Mouse (Mus musculus) cerebral cortex, adult 2 months (tissue): Measurements from ENCODE around the gene Myo10.

Experiments used
- WGBS: fragments of 180-500 bp; shearing (Covaris S2); methylation state at CpG from one replicate; pipeline ENCODE4 v1.1.7; 2018; 5-methylcytosine and 5-hydroxymethylcytosine counted together

Myo10 gene

DNA sequence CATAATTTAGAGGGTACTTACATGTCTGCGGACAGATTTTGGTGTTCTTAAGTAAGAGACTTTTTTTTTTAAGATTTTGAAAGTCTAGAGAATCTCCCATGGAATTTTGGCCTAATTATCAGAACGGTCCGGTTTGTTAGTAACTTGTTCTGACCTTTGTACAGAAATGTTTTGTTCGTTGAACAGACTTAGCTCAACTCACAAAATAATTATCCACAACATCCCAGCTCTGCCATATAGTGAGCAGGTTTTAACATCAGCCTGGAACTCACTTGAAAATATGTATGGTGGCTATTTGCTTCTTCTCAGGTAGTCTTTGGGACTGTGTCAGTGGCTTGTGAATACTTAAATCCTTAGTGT is 68.4 kb downstream of the Myo10 start:
- WGBS, result 74% methylated on average over 4 of the region's 4 CpGs

DNA sequence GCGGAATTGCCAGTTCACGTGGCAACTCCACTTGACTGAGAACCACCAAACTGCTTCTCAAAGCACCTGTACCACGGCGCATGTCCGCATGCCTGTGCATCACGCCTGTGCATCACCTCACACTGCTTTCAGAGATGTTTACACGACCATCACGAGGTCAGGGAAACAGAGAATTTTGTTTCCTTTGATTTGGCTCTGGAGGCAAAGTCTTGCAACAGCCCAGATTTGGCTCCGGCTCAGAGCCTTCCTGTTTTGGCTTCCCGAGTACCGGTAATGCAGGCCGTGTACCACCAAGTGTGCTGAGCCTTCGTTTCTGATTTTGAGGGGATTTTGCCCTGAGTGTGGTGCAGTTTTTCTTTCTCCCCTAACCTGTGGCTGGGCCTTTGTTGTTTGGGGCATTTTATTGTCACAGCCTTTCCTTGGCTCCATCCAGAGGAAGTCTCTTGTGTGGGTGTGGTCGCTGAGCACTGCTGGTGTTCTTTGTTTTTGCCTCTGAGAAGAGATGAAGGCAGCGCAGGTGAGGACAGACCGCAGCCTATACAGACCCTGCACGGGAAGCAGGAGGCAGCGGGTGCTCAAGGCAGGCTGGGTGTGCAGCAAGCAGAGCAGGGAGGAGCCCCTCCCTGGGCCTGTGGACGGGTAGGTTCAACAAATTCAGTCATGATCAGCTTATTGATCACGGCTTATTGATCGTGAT is 70.1 kb downstream of the Myo10 start:
- WGBS, result 62% methylated on average over 21 of the region's 21 CpGs

DNA sequence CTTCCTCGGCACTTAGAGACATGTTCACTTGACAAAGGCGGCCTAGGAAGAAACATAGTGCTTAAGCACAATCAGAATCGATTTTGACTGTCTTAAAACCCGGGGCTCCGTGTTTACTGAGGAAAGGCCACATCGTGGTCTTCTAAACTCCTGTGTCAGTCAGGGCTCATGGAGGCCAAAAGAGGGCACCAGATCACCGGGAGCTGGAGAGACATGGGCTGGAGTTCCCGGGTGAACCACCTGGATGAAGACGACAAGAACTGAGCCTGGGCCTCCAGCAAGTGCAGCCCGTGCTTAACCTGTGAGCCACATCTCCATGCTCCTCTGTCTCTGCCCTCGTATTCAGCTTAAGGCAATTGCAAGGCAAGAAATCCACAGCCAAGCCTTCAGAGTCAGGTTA is 71.4 kb downstream of the Myo10 start:
- WGBS, result 85% methylated on average over 11 of the region's 11 CpGs

DNA sequence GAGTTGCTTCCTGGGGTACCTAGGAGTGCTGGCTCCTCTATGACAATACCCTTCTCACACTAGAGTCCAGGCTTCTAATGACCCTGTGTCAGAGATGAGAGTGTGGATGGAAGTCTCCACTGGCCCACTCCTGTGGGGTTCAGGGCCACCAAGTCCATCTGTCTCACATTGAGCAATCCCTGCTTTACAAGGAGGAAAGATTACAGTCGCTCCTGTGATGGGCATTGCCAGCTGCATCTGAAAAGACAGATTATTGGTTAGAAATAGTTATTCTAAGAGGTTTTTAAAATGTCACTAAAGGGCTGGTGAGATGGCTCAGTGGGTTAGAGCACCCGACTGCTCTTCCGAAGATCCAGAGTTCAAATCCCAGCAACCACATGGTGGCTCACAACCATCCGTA is 72.4 kb downstream of the Myo10 start:
- 95% methylated on average over 4 of the region's 4 CpGs for WGBS

DNA sequence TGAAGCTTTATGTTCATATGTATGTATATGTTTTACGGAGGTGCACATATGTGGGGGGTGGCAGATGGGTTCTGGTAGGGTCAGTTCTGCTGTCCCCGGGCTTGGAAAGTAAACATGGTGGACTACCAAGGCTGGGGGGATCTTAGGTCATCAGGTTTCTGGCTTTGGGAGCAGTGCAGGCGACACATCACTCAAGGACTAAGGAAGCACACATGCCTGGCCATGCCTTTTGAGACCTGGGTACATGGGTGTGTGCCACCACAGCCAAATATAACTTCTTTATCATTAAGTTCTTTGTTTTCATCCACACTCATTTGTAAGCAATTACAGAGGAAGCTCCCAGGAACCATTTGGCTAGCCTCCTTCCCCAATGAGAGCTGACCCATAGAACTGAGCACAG is 72.9 kb downstream of the Myo10 start:
- 94% methylated on average over 3 of the region's 3 CpGs for WGBS

DNA sequence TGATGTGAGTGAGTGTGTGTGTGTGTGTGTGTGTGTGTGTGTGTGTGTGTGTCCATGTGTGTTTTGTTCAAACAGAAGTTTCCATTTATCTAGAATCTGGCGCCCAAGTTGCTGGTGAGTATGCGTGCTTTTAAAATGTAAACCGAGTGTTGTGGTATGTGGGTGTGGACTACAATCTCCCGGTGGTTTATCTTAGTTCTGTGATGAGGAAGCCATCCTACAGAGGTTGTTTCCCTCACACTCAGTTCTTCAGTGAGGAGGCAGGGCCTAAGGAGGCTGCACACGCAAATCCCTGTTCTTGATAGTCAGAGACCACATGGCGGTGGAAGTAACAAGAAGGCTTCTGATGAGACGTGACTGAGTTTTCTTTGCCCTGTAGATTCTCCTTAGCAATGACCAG is 73.6 kb downstream of the Myo10 start:
- WGBS, result 69% methylated on average over 7 of the region's 7 CpGs

DNA sequence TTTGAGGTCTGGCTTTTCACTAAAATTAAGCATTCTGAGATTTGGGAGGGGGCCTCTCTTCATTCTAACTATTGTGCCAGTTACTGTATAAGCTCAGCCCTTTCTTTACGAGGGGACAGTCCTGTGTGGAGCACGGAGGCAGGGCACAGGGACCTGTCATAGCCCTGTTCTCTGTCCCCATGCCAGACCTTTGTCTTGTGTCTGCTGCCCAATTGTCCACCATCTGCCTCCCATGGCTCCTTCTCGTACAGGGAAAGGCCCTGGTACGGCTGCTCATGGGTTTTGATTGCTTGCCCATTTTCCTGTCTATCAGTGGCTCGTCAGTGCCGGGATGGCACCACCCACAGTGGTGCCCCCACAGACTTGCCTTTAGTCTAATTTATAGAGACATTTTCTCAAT is 74.3 kb downstream of the Myo10 start:
- WGBS, result 80% methylated on average over 6 of the region's 6 CpGs

DNA sequence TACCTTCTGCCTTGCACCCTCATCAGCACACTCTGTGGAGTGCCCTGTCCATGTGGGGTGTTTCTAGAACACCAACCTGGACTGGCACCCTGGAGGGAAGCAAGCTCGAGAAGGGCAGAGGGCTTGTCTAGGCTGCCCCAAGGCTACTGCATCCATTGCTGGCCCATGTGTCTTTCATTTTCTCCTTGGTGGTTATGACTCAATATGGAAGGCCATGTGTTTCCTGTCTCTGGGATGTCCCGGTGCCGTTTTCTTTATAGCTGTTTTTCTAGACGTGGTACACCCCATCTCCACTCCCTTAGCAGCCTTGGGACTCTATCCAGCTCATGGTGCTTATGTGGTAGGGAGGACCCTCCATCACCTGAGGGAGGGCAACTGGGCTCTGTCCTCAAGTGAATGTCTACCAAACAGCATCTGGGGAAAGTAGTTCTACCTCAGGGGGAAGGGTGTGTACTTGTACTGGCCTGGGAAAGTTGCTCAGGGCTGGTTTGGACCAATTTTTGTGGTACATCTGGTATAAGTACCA is 76.8 kb downstream of the Myo10 start:
- 72% methylated on average over 4 of the region's 4 CpGs for WGBS

DNA sequence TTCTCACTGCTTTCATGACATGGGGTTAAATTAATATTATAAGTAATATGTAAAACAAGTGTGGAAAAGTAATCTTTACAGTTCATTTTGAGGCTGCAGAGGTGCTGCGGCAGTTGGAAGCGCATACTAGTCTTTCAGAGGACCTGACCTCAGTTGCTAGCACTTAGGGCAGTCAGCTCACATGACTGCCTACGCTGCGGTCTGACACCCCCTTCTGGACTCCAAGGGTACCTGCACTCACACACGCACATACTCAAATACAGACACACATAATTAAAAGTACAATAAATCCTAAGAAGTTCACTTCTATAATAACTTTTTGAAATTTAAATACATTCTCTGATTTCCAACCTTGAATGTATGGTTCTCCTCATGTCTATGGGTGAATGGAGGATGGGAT is 80.3 kb downstream of the Myo10 start:
- WGBS, result 96% methylated on average over 5 of the region's 5 CpGs

DNA sequence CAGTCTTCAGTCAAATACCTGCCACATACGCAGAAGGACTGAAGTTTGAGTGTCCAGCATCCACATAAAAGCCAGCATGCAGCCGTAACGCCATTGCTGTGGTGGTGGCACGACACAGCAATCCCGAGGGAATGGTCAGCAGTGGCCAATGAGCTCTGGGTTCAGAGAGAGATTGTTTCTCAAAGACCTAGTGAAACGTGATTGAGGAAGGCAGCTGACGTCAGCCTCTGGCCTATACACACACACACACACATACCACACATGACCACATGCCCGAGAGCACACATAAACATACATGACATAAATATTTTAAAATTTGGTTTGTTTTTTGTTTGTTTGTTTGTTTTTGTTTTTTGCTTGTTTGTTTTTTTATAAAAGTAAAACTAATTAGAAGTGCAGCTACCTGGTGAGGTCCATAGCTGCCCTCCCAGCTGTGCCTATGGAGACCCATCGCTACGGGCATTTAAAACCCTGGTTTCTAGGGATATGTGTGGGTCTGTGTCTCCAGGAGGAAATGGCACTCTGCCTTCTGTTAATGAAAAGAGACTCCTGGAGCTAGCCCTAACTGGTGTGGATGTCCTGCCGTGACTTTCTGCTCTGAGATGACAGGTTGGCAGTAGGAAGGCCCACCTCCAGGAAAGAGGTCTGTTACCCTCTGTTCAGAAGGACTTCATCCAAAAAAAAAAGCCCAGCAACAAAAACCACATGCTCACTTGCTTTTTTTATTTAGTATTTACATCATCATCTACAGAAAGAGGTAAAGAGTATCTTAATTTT is 82.7 kb downstream of the Myo10 start:
- WGBS, result 86% methylated on average over 11 of the region's 11 CpGs

DNA sequence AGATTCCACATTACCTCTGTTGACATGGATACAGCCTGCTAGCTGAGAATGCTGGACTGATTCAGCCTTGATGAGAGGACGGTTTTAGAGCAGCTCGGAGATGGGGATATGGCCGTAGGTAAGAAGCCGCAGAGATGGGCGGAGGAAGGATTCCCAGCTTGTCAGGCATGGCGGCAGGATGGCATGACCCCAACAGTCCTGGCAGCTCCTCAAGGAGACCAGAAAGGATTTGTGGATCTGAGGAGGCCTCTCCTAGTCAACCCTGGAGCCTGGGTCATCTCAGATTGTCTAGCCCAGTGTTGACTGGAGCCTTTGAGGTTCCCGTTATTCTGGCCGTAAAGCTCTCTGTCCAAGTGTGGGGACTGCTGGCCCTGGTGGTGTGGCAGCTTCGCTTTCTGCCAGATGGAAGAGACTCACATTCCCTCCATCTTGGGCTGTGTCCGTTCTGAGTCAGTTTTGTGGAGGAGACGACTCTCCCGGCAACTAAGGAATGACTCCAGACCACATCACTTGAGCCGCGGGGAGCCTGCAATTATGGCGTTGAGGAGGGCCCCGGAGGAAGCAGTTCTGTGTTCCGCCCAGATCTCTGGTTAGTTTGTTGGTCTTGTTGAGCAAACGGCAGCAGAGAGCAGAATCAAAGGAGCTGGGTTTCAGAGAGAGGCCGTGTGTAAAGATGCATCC is 84.7 kb downstream of the Myo10 start:
- WGBS, result 88% methylated on average over 19 of the region's 19 CpGs

DNA sequence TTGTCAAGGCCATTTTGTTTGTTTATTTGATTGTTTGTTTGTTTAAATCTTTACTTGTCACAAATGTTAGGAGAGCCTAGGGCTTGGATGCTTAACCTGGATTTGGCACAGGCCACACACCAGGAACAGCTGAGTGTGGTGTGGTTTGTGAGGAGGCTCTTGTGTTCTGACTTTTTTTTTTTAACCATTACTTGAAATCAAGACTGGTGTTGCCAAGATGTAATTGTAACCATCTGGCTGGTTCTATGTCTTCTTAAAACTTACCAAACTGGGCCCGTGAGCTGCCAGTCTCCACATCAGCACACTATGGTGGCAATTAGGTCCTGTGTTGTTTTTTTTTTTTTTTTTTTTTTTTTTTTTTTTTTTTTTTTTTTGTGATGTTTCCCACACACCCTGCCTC is 85.6 kb downstream of the Myo10 start:
- WGBS, result 50% methylated on average over 1 of the region's 1 CpGs

DNA sequence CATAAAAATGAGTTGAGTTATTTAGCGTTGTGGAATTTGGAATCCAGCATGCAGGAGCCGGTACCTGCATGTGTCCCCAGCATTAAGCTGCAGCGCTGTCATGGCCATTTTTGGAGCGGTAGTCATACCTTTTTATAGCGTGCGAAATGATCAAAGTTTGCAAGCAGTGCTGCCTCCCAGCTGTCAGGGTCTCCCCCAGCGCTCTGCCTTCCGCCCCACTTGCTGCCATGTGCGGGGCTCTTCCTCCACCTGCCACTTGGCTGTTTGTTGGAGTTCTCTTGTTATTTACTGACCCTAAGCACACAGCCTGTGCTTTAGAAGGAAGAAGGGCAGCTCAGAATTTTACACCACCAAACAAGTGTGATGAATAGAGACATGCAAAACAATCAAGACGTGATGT is 88.6 kb downstream of the Myo10 start:
- WGBS, result 86% methylated on average over 10 of the region's 10 CpGs

DNA sequence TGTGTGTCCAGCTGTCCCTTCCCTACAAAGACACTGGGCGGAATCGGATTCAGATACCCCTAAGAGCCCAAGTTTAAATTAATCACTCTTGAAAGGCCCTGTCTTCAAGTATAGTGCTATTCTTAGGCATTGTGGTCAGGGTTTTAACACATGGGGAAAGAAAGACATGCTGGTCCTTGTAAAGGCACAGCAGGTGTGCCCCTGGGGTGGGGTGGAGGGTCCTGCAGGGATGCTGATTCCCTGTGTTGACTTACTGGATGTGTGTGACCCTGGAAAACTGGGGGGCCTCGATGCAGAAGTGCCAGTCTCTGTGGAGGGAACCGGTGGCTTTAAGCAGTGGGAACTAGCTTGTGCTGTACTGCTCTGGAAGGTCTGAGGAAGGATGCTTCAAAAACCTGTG is 90.6 kb downstream of the Myo10 start:
- 75% methylated on average over 4 of the region's 4 CpGs for WGBS

DNA sequence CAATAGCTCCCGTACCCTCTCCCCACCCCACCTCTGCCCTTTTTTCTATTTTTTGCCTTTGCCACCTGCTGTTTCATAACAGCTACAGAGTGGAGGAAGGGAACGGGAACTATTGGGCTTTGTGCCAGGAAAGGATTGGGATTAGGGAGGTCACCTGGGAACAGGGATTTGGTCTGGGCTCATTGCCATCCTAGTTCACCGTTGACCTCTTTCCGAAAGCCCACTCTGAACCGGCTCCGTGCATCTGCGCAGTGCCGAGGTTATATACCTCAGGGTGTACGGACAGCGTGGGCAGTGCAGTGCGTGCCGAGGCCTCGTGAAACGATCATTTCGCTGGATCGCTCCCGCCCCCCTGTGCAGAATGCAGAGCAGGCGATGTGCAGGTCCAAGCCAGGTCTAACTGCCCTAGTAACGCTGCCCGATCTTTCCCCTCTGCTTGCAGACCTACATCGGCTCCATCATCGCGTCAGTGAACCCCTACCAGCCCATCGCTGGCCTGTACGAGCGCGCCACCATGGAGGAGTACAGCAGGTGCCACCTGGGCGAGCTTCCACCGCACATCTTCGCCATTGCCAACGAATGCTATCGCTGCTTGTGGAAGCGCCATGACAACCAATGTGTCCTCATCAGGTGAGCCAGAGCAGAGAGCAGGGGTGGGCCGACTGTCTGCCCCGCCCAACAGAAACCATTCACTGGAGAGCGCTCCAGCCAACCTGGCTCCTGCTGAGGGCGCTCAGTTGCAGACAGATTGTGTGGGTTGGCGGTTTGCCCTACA is 91.4 kb downstream of the Myo10 start:
- WGBS, result 39% methylated on average over 38 of the region's 38 CpGs

DNA sequence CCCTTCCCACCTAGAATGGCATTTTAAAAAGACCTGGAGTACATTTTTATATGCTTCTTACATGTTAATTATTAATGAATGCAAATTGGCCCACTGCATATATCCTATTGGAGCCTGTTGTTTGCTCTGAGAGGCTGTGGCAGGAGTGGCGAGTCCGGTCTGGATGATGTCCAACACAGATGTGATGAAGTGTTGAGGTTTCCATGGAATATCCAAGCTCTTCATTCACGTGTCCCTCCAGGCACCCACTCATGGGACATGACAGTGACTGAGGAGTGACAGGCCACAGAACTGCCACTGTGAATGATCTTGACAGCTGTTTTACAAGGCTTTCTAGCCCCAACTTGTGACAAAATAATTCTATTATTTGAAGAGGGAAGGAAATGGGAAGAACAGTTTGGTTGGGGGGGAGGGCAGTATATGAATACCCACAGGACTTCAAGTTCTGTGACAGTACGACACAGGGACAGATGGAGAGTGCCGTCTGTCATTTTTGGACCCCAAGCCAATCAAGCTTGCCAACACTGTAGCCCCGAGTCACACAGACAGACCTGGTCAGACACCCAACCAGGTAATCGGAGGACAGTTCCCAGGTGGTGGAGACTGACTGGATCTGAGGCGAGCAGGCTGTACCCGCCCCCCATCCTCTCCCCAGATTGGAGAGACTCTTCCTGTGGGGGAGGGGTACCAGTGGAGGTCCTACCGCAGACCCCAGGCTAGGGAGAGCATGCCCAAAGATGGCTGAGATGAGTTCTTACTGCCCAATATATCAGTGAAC is 93.1 kb downstream of the Myo10 start:
- 71% methylated on average over 10 of the region's 10 CpGs for WGBS

DNA sequence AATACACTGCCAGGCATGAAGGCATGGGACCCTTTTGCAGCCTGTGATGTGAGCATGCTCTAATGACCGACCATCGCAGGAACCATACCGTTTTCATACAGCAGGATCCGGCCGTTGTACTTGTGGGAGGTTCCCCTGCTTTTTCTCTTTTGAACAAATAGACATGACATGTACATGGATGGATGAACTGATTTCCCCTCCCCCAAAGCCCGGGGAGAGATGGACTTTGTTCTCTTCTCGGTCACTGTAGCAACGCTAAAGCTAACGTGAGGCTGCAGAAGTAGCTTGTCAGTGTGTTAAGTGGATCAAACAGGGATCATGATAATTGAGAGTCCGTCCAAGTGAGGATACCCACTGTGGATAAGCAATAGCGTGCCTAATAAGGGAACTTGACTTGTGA is 93.7 kb downstream of the Myo10 start:
- 83% methylated on average over 11 of the region's 11 CpGs for WGBS

DNA sequence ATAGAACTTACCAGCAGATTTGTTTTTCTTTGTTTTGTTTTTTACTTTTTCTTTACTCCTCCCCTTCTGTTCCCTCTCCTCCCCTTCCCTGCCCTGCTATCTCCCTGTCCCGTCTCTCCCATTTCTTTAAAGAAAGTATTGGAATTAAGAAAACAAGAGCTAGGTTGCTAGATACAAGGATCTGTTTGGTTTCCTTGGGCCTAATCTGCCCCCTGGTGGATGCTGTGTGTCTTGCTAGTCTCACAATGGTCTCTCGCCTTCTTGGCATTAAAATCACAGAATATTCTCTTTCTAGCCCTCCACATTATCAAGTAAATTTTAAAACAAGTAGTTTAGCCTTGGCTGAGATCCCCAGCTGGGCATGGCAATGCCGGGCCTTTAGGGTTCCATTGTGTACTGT is 94.7 kb downstream of the Myo10 start:
- 13% methylated on average over 3 of the region's 3 CpGs for WGBS

DNA sequence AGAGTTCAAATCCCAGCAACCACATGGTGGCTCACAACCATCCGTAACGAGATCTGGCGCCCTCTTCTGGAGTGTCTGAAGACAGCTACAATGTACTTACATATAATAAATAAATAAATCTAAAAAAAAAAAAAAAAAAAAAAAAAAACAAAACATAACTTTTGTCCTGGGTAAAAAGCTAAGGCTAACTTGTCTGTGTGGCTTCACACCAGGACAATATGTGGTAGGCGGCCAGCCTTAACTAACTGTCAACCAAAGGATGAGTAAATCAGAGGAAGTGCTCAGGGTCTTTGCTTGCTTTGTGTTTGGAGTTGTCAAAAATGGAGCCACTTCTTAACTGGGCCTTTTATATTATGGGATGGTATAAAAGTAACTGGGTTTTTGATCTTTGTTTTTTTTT is 95.8 kb downstream of the Myo10 start:
- WGBS, result 97% methylated on average over 4 of the region's 4 CpGs

DNA sequence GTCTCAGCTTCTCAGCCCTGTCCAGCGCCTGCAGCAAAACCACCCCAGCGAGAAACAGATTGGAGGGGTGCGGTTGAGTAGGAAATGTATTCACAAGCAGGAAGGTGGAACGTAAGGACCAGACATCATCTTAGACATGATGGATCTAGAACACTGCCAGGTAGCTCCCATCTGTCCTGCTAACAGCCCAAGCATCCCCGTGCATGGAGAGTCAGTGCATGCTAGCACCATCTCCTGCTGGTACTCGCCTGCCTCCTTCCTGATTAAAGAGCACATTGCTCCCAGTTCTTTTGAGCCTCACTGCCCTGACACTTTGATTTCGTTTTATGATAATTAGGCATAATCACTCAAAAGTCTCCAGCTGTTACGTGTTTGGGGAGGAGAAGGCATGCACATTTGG is 96.9 kb downstream of the Myo10 start:
- 71% methylated on average over 8 of the region's 8 CpGs for WGBS

DNA sequence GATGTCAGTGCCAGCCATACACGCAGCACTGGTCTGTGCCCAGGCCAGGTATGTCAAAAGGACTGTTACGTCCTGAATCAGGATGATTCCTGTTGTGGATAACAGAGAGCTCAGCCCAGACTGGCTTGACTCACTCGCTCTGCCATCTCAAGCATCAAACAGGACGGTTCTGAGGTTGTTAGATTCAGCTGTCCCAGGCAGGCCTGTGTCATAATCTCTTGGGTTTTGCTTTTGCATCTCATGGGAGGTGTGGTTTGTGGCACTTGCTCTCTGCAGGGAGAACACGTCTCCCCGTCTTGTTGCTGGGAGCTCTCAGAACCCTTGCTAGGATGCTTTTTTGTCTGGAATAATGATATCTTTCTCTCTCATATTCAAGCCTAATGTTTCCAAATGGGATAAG is 97.9 kb downstream of the Myo10 start:
- WGBS, result 96% methylated on average over 6 of the region's 6 CpGs
